Mouse (Mus musculus): ENCODE measurements at regions not wholly inside any gene's neighbourhood (a gene's known extent, or its start where the extent isn't known, plus 50 kb on each side); places are given as distances from the start of the nearest gene placed in this dataset.

DNA sequence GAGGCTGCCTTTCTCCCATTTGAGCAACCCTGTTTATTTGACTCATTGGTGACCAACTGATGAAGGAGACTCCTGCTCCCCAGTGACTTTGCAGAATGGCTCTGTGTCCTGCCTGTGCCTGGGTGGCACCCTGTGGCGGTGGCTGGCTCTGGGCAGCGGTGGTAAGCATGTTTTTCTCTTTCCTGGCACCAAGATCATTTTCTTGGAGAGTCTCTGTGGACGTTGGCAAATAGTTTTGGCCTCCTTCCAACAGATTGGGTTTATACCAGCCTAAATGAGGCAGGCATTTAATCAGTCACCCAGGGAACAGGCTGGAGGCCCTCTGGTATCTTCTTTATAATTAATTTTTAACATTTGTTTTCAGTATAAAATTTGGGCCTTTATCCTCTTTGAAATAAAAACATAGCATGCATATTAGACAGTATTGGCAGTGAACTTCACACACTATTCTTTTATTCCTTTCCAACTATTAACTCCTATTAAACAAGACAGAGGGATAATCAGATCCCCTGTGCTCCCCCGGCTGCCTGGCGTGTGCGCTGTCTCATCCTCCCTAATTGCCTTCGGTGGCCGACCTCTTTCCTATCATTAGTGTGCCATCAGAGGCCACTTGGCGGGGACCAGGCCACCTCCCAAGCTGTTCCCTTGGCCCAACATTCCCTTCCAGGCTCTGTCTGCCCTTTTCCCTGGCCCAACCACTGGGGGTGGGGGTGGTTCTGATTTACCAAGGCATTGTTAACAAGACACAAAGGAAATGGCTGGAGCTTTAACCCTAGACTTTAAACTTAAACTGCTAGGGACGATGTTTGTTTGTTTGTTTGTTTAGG lies 111.8 kb upstream of the Topaz1 start:
- no peak overlapping the region for H3K27ac ChIP-seq
- peak; percentile 61; the same call in 1 of the 2 replicates for ATAC-seq (ENCODE audit: low FRiP score, low read depth)
- H3K36me3 ChIP-seq = no peaks in the 10 kb centered on the region
- WGBS = 29% methylated on average over 10 of the region's 10 CpGs
- no peak overlapping the region for H3K4me2 ChIP-seq (replicated peaks)
- peaks cover 9% of the 10 kb centered on the region for H3K27me3 ChIP-seq (replicated peaks)
- H3K4me3 ChIP-seq = no peak overlapping the region
- no peaks in the 10 kb centered on the region; the same call in 1 of the 2 replicates for H3K4me1 ChIP-seq
- H3K9ac ChIP-seq = no peak overlapping the region
- H3K9me3 ChIP-seq = no peaks in the 10 kb centered on the region

GRCm38 (mm10) chr9:122637591-122637990 lies 109.6 kb upstream of the Topaz1 start:
- Histone ChIP-seq H3K4me1 (no peaks in the 10 kb centered on the region; the same call in 1 of the 2 replicates), H3K27ac (no peak overlapping the region), H3K27me3 (replicated peaks) (peaks cover 9% of the 10 kb centered on the region), H3K9me3 (no peaks in the 10 kb centered on the region), H3K4me3 (no peak overlapping the region), H3K36me3 (no peaks in the 10 kb centered on the region), H3K9ac (no peak overlapping the region), H3K4me2 (replicated peaks) (no peak overlapping the region)
- ATAC-seq (ENCODE audit: low FRiP score, low read depth) = no peak
- 53% methylated on average over 3 of the region's 3 CpGs for WGBS

DNA sequence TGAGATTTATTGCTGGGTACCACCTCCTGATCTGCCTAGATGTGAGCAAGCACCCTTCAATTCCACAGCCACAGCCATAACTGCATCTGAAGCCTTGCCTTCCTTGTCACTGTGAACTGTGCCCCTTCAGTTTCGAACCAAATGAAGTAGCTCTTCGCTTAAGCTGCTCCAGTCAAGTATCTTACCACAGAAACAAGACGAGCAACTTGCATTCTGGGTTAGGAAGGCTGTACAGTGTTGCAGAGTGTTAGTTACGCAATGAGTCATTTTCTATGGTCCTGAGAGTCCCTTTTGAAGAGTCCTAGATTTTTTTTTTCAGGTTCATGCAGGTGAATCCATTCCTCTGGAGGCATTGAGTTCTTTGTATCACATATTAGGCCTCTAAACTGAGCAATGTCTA lies 107.9 kb upstream of the Topaz1 start:
- Histone ChIP-seq H3K27ac (no peak overlapping the region), H3K36me3 (no peaks in the 10 kb centered on the region), H3K4me3 (no peak overlapping the region), H3K9ac (no peak overlapping the region), H3K27me3 (replicated peaks) (0 out of 2 replicates have a peak, but pooled peaks cover 9% of the 10 kb centered on the region), H3K4me1 (no peaks in the 10 kb centered on the region; the same call in 1 of the 2 replicates), H3K4me2 (replicated peaks) (no peak overlapping the region), H3K9me3 (no peaks in the 10 kb centered on the region)
- WGBS = 90% methylated on average over 4 of the region's 4 CpGs
- ATAC-seq (ENCODE audit: low FRiP score, low read depth) = no peak

GRCm38 (mm10) chr9:122642913-122643312 lies 104.2 kb upstream of the Topaz1 start:
- Histone ChIP-seq H3K36me3 (no peaks in the 10 kb centered on the region), H3K4me1 (0 out of 2 replicates have a peak, but pooled peaks cover 3% of the 10 kb centered on the region), H3K27me3 (replicated peaks) (0 out of 2 replicates have a peak, but pooled peaks cover 8% of the 10 kb centered on the region), H3K27ac (no peak overlapping the region), H3K9me3 (no peaks in the 10 kb centered on the region), H3K9ac (no peak overlapping the region), H3K4me2 (replicated peaks) (no peak overlapping the region), H3K4me3 (no peak overlapping the region)
- 16% methylated on average over 7 of the region's 7 CpGs for WGBS
- no peak for ATAC-seq (ENCODE audit: low FRiP score, low read depth)

DNA sequence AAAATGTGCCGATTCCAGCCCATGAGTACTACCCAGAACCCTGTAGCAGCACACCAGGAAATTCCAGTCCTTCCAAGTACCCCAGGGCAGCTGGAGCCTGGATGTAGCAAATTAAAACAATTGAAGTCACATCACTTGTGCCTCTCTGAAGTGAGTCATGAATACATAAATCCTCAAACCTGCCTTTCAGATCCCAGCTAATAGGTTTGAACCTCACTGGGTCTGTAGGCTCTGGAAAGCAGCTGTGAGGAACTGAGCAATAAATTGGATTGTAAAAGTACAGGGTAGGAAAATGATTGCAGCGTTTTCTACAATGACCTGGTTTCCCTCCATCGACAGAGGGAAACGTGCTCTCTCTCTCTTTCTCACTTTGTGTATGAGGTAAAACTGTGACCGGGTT lies 101.6 kb upstream of the Topaz1 start:
- H3K27ac ChIP-seq = no peak overlapping the region
- peak; percentile 25; the same call in 1 of the 2 replicates for ATAC-seq (ENCODE audit: low FRiP score, low read depth)
- no peaks in the 10 kb centered on the region for H3K36me3 ChIP-seq
- whole genome bisulfite sequencing = 36% methylated on average over 5 of the region's 5 CpGs
- H3K4me3 ChIP-seq = no peak overlapping the region
- no peak overlapping the region for H3K9ac ChIP-seq
- 0 out of 2 replicates have a peak, but pooled peaks cover 3% of the 10 kb centered on the region for H3K4me1 ChIP-seq
- no peak overlapping the region for H3K4me2 ChIP-seq (replicated peaks)
- no peaks in the 10 kb centered on the region for H3K9me3 ChIP-seq
- H3K27me3 ChIP-seq (replicated peaks) = 0 out of 2 replicates have a peak, but pooled peaks cover 5% of the 10 kb centered on the region

GRCm38 (mm10) chr9:122650862-122651261 lies 96.3 kb upstream of the Topaz1 start:
- no peak overlapping the region for H3K4me2 ChIP-seq (replicated peaks)
- H3K9ac ChIP-seq = no peak overlapping the region
- H3K9me3 ChIP-seq = no peaks in the 10 kb centered on the region
- no peak overlapping the region for H3K27ac ChIP-seq
- no peak for ATAC-seq (ENCODE audit: low FRiP score, low read depth)
- H3K4me3 ChIP-seq = no peak overlapping the region
- H3K4me1 ChIP-seq = no peaks in the 10 kb centered on the region
- no peaks in the 10 kb centered on the region for H3K36me3 ChIP-seq
- WGBS = 74% methylated on average over 3 of the region's 3 CpGs
- H3K27me3 ChIP-seq (replicated peaks) = no peaks in the 10 kb centered on the region

- H3K4me3 ChIP-seq = no peak overlapping the region
These were observed 91.6 kb upstream of the Topaz1 start for GRCm38 (mm10) chr9:122655583-122655982.

DNA sequence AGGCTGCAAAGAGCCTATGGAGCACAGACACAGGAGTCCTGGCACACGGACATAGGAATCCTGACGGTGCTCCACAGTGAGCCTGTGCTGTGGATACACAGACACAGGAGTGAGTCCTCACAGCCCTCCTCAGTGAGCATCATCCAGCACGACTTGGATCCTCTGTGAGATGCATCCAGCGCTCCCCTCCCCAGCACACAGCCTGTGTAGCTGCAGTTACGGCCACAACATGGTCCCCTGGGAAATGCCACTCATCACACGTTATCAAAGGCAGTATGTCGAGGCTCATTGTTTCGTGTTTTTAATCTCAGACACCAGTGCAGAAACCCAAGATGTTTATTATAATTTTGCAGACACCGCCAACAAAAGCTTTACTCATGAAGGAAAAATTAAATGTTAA lies 87.1 kb upstream of the Topaz1 start:
- H3K9me3 ChIP-seq = no peaks in the 10 kb centered on the region
- ATAC-seq (ENCODE audit: low FRiP score, low read depth) = no peak
- H3K9ac ChIP-seq = no peak overlapping the region
- no peak overlapping the region for H3K4me3 ChIP-seq
- H3K4me1 ChIP-seq = peaks cover 3% of the 10 kb centered on the region; the same call in 1 of the 2 replicates
- H3K27ac ChIP-seq = no peak overlapping the region
- no peaks in the 10 kb centered on the region for H3K36me3 ChIP-seq
- WGBS = 68% methylated on average over 9 of the region's 9 CpGs
- no peak overlapping the region for H3K4me2 ChIP-seq (replicated peaks)
- no peaks in the 10 kb centered on the region for H3K27me3 ChIP-seq (replicated peaks)

More at GRCm38 (mm10) chr9:122655583-122655982, 91.6 kb upstream of the Topaz1 start:
- no peak for ATAC-seq (ENCODE audit: low FRiP score, low read depth)
- Histone ChIP-seq H3K9ac (no peak overlapping the region), H3K4me2 (replicated peaks) (no peak overlapping the region), H3K36me3 (no peaks in the 10 kb centered on the region), H3K27ac (no peak overlapping the region), H3K4me1 (peaks cover 3% of the 10 kb centered on the region; the same call in 1 of the 2 replicates), H3K9me3 (no peaks in the 10 kb centered on the region), H3K27me3 (replicated peaks) (no peaks in the 10 kb centered on the region)
- 58% methylated on average over 17 of the region's 17 CpGs for WGBS

DNA sequence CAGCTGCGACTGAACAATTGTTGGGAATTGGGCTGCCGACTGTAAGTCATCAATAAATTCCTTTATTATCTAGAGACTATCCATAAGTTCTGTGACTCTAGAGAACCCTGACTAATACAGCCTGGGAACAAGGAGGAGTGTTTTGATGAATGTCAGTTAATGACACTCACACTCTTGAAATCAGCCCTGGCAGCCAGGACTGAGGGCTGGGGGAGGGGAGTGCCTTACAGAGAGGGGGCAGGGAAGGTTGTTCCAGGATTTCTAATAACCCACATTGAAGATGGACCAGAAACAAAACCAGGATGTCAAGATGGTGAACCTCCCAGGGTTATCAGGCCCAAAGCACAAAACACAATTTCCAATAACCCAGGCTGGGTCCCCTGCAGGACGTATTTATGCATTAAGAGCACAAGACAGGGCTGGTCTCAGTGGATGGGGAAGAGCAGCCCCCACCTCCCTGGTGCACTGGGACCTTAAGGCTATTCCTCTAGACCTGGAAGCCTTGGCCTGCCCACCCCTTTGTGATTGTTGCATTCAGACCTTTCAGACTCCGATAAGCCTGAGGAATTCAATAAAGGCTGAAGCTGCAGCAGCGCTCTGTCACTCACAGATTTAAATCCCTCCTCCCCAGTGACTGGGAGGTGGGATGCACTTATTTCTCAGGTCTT lies 80.0 kb upstream of the Topaz1 start:
- no peak overlapping the region for H3K9ac ChIP-seq
- peaks cover 15% of the 10 kb centered on the region for H3K4me1 ChIP-seq
- no peak overlapping the region for H3K4me3 ChIP-seq
- H3K27ac ChIP-seq = no peak overlapping the region
- H3K36me3 ChIP-seq = no peaks in the 10 kb centered on the region
- no peak for ATAC-seq (ENCODE audit: low FRiP score, low read depth)
- WGBS = 34% methylated on average over 4 of the region's 5 CpGs
- H3K27me3 ChIP-seq (replicated peaks) = no peaks in the 10 kb centered on the region
- H3K9me3 ChIP-seq = no peaks in the 10 kb centered on the region
- H3K4me2 ChIP-seq (replicated peaks) = no peak overlapping the region

DNA sequence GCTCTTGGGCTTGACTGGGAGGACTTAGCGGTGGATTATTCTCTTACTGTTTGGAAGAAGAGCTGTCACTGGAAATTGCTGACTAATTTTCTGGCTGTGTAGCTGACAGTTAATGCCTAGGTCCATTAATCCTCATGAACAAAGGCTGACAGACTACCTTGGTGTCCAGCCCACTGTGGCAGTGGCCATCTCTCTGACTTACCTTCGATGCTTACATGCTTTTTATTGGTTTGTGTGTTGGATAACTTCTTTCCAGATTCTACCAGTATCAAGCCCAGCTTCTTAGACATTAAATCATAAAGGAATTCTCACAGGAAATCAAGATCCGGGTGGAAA lies 79.5 kb upstream of the Topaz1 start:
- no peak for ATAC-seq (ENCODE audit: low FRiP score, low read depth)
- Histone ChIP-seq H3K27ac (no peak overlapping the region), H3K4me2 (replicated peaks) (no peak overlapping the region), H3K36me3 (no peaks in the 10 kb centered on the region), H3K4me3 (no peak overlapping the region), H3K4me1 (peaks cover 15% of the 10 kb centered on the region), H3K9me3 (no peaks in the 10 kb centered on the region), H3K27me3 (replicated peaks) (no peaks in the 10 kb centered on the region), H3K9ac (no peak overlapping the region)
- WGBS = 58% methylated on average over 3 of the region's 3 CpGs

DNA sequence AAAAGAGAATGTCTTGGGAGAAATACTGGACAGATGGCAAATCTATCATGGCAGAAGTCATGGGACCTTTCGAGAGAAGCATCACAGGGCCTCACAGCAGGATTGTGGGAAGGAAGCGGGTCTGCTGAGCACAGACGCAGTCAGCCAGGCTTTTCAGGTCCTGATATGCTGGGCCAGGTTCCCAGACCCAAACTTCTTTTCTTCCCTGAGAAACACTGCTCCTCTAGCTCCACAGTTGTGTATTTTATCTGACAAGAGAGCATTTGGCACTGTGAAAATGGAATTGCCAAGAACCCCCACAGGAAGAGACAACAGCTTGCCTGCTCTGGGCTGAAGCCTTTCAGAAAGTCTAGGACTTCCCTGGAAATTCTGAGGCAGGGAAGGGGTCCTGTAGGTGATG lies 73.4 kb upstream of the Topaz1 start:
- Histone ChIP-seq H3K9ac (no peak overlapping the region), H3K27ac (no peak overlapping the region), H3K4me2 (replicated peaks) (no peak overlapping the region), H3K36me3 (no peaks in the 10 kb centered on the region), H3K4me3 (no peak overlapping the region), H3K9me3 (no peaks in the 10 kb centered on the region), H3K4me1 (peaks cover 24% of the 10 kb centered on the region), H3K27me3 (replicated peaks) (no peaks in the 10 kb centered on the region)
- 44% methylated on average over 3 of the region's 3 CpGs for WGBS
- ATAC-seq (ENCODE audit: low FRiP score, low read depth) = no peak

DNA sequence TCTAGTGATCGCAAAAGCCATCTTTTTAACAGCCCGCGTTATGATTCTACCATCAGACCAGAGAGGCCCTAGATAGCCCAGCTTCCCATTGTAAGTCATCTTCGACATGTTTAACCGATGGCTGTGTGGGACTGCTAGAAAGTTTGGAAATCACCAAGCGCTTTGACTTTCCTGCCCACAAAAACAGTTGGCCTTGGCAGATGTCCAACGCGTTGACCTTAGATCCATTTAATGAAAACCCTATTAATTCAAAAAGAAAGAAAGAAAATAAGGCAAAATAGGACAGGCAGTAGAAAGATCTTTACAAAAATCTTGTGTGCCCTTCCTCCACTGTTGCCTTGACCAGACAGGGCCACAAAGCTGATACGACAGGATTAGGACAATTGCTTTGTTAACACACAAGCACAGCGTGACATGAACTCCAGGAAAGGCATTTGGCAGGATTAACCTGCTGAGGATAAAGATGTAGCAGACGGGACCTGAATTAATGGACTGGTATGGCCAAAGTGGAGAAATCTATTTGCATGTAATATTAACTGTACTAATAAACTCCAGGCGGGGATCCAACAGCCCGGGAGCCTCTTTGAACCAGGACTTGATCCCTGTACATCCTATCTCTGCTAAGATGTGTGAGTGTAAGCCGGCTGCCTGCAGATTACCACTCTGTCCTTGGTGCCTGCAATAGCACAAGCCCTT lies 69.0 kb upstream of the Topaz1 start:
- Histone ChIP-seq H3K27ac (no peak overlapping the region), H3K27me3 (replicated peaks) (no peaks in the 10 kb centered on the region), H3K4me2 (replicated peaks) (no peak overlapping the region), H3K36me3 (no peaks in the 10 kb centered on the region), H3K4me1 (peaks cover 14% of the 10 kb centered on the region), H3K9ac (no peak overlapping the region), H3K9me3 (no peaks in the 10 kb centered on the region), H3K4me3 (no peak overlapping the region)
- WGBS = 76% methylated on average over 14 of the region's 14 CpGs
- no peak for ATAC-seq (ENCODE audit: low FRiP score, low read depth)

All from neural tube, embryonic 12.5 days (tissue).